ENCODE assay signal across 8 mouse cellular contexts in the genomic region with DNA sequence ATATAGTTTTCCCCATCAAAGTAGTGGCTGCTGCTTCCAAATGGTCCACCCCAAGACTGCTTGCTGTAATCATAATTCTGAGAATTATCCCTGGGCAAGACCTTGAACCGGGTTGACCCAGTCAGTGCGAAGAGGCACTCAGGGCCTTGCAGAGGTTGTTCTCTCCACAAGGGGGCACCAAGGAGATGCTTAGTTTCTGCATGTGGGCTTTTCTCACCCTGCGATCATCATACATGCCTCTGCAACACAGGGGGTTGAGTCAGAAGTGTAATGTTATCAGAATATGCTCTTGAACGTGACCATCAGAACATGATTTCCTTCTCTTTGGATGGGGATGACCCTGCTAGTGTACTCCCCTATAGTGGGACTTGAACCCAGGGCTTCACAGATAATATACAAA. TPM values are rescaled to one million over a fixed set of nuclear protein-coding genes. Genes with fewer than 3 reads are reported as not detected.
DNase-seq lines count a peak whose midpoint lies in the region; ATAC-seq and TF ChIP-seq lines count a peak whose summit lies in the region.

No protein-coding gene starts in this region.

- 68% methylated on average over 4 of the region's 4 CpGs for whole genome bisulfite sequencing in kidney, embryonic 14.5 days
- WGBS in bone marrow, adult 2 months: 30% methylated on average over 4 of the region's 4 CpGs
- 47% methylated on average over 4 of the region's 4 CpGs for WGBS in spleen, adult 2 months

- H3K27ac ChIP-seq in kidney, embryonic 14.5 days (ENCODE audit: low read depth, low read length): no peak overlapping the region
- no peak overlapping the region for H3K27ac ChIP-seq in bone marrow, adult 2 months (ENCODE audit: control insufficient read depth, insufficient read depth, low read depth, low read length, poor library complexity)
- H3K27ac ChIP-seq in spleen, adult 2 months (ENCODE audit: insufficient read depth, low read length): no peak overlapping the region

- no peaks in the 10 kb centered on the region for H3K27me3 ChIP-seq in kidney, embryonic 14.5 days (ENCODE audit: control insufficient read depth, insufficient read depth, low read length)
- H3K27me3 ChIP-seq in spleen, adult 2 months (ENCODE audit: control insufficient read depth, insufficient read depth, low read length): no peaks in the 10 kb centered on the region

- H3K4me3 ChIP-seq in kidney, embryonic 14.5 days (ENCODE audit: low read length): no peak overlapping the region
- no peak overlapping the region for H3K4me3 ChIP-seq in bone marrow, adult 2 months (replicated peaks; ENCODE audit: control insufficient read depth, low read depth, low read length)
- H3K4me3 ChIP-seq in spleen, adult 2 months (ENCODE audit: extremely low read depth, insufficient read depth, insufficient read length): no peak overlapping the region

- TF ChIP-seq POLR2A in bone marrow, adult 2 months (IDR thresholded peaks at IDR 0.05; ENCODE audit: borderline replicate concordance, control insufficient read depth, low read depth, low read length): no peak
- no peak for TF ChIP-seq POLR2A in spleen, adult 2 months (IDR thresholded peaks at IDR 0.05; ENCODE audit: low read depth, low read length)

- no peak for ATAC-seq in kidney, embryonic 14.5 days (ENCODE audit: low FRiP score, low TSS enrichment)
- ATAC-seq in erythroid progenitor cell, adult 5-6 weeks (replicated peaks; ENCODE audit: low FRiP score, poor library complexity, severe bottlenecking): peak; percentile 80
- peak; percentile 86 for ATAC-seq in megakaryocyte-erythroid progenitor cell, adult 5-6 weeks (replicated peaks; ENCODE audit: low FRiP score, low TSS enrichment, poor library complexity, severe bottlenecking)

- no peaks in the 10 kb centered on the region for H3K4me1 ChIP-seq in kidney, embryonic 14.5 days (ENCODE audit: control insufficient read depth, insufficient read depth, low read length)
- no peaks in the 10 kb centered on the region for H3K4me1 ChIP-seq in bone marrow, adult 2 months (ENCODE audit: control insufficient read depth, insufficient read depth, low read length)
- no peaks in the 10 kb centered on the region for H3K4me1 ChIP-seq in spleen, adult 2 months (ENCODE audit: control insufficient read depth, insufficient read depth, insufficient read length)

- no peaks in the 10 kb centered on the region for H3K9me3 ChIP-seq in kidney, embryonic 14.5 days (ENCODE audit: control insufficient read depth, low read length)

- peaks cover 11% of the 10 kb centered on the region; the same call in 1 of the 2 replicates for H3K36me3 ChIP-seq in kidney, embryonic 14.5 days (ENCODE audit: control insufficient read depth, insufficient read depth, low read length)
- peaks cover 8% of the 10 kb centered on the region for H3K36me3 ChIP-seq in spleen, adult 2 months (ENCODE audit: control insufficient read depth, insufficient read depth, low read length)

- H3K4me2 ChIP-seq in kidney, embryonic 14.5 days (replicated peaks; ENCODE audit: low read depth, low read length): no peak overlapping the region

- intact Hi-C loops in left cerebral cortex, postnatal 14 days (cut with DNase I): loop anchor here (2.0 kb wide), 1 partner anchor 98 kb away; no protein-coding TSS in a partner anchor

- DNase-seq in kidney, adult 18-20 months: peak; percentile 65
- DNase-seq in heart, postnatal 4 days: peak; percentile 77
- peak; percentile 68 to 74 for DNase-seq in left cerebral cortex, postnatal 14 days (ENCODE audit: low spot score in 2 of 2)
- DNase-seq in spleen, adult 2 months (ENCODE audit: low read depth in 1 of 2, low spot score in 2 of 2): peak in 1 of 2 experiments; percentile 64

- peak; percentile 77 for TF ChIP-seq CTCF in bone marrow, adult 2 months (IDR thresholded peaks at IDR 0.05; ENCODE audit: control insufficient read depth, insufficient read depth, low read length)
- TF ChIP-seq CTCF in spleen, adult 2 months (IDR thresholded peaks at IDR 0.05; ENCODE audit: extremely low read depth, insufficient read depth, insufficient read length, insufficient replicate concordance): peak; percentile 75; the same call in 1 of the 2 replicates

- H3K9ac ChIP-seq in kidney, embryonic 14.5 days (ENCODE audit: low read depth, low read length): no peak overlapping the region

RNA-seq across cellular contexts. Expression of gene Srebf2, which starts 8.4 kb away (rescaled TPM):
- polyA plus RNA-seq in kidney, embryonic 14.5 days (2014; fragmentation: Nextera tagmentation; extraction: Ambion mirVana): 76.9 and 114 TPM in 2 replicates
- 19.3 and 46.3 TPM in 2 replicates for polyA plus RNA-seq in bone marrow, adult 2 months (2011; ENCODE audit: insufficient read depth, insufficient read length, low replicate concordance, missing spikeins)
- 40.7 and 42.9 TPM in 2 replicates for total RNA-seq in erythroid progenitor cell, adult 5-6 weeks (2015; ENCODE audit: low replicate concordance)
- 36.2 and 43.0 TPM in 2 replicates for total RNA-seq in erythroid progenitor cell, adult 5-6 weeks (2017; ENCODE audit: low replicate concordance)
- 10 to 100 TPM; 79.0 to 84.5 TPM for total RNA-seq in heart, postnatal 4 days (2021)
- total RNA-seq in left cerebral cortex, postnatal 14 days (2021): 100 to 1,000 TPM; 173 to 195 TPM
- 41.0 and 43.3 TPM in 2 replicates for total RNA-seq in megakaryocyte-erythroid progenitor cell, adult 5-6 weeks (2014; fragmentation: Nextera tagmentation)
- total RNA-seq in megakaryocyte-erythroid progenitor cell, adult 5-6 weeks (2017): 24.7 and 26.0 TPM in 2 replicates
- 204 and 317 TPM in 2 replicates for polyA plus RNA-seq in spleen, adult 2 months (2012; rRNA removed)

RNA-seq across cellular contexts. Expression of gene Ccdc134, which starts 10.8 kb away (rescaled TPM):
- 12.8 and 19.6 TPM in 2 replicates for polyA plus RNA-seq in kidney, embryonic 14.5 days (2014; fragmentation: Nextera tagmentation; extraction: Ambion mirVana)
- 23.8 and 28.2 TPM in 2 replicates for polyA plus RNA-seq in bone marrow, adult 2 months (2011; ENCODE audit: insufficient read depth, insufficient read length, low replicate concordance, missing spikeins)
- total RNA-seq in erythroid progenitor cell, adult 5-6 weeks (2015; ENCODE audit: low replicate concordance): 2.9 and 12.6 TPM in 2 replicates
- 5.5 and 5.8 TPM in 2 replicates for total RNA-seq in erythroid progenitor cell, adult 5-6 weeks (2017; ENCODE audit: low replicate concordance)
- total RNA-seq in heart, postnatal 4 days (2021): 1 to 10 TPM; 6.1 to 8.3 TPM
- total RNA-seq in left cerebral cortex, postnatal 14 days (2021): 10 to 100 TPM; 10.1 to 12.9 TPM
- 14.3 and 17.4 TPM in 2 replicates for total RNA-seq in megakaryocyte-erythroid progenitor cell, adult 5-6 weeks (2014; fragmentation: Nextera tagmentation)
- 11.8 and 17.4 TPM in 2 replicates for total RNA-seq in megakaryocyte-erythroid progenitor cell, adult 5-6 weeks (2017)
- polyA plus RNA-seq in spleen, adult 2 months (2012; rRNA removed): 16.2 and 16.7 TPM in 2 replicates
